Mouse (Mus musculus) spleen, adult 2 months (tissue): ENCODE measurements around the gene Ibtk.

ENCODE experiments used
- CTCF ChIP-seq: fragments of 200-500 bp; IDR thresholded peaks from 2 replicates; pipeline ENCODE4 v1.5.1; 2011; ENCODE audit warnings: mild to moderate bottlenecking, inconsistent platforms; ENCODE audit not compliant: insufficient read depth, insufficient read length, insufficient replicate concordance; ENCODE audit errors: extremely low read depth
- POLR2A ChIP-seq: fragments of 200-500 bp; IDR thresholded peaks from 2 replicates; pipeline ENCODE4 v1.6.1; 2011; ENCODE audit warnings: low read depth, low read length, inconsistent platforms

- TF ChIP-seq CTCF (no peak), POLR2A (no peak)
Measured at GRCm38 (mm10) chr9:85770369-85770768, 21.2 kb upstream of the Ibtk start.
